Mouse (Mus musculus) midbrain, embryonic 15.5 days (tissue): ENCODE measurements around the gene Ess2. TPM values are rescaled to one million over a fixed set of nuclear protein-coding genes. Genes with fewer than 3 reads are reported as not detected.
"Not testable (repeated sequence)": the region's sequence is repeated elsewhere in the genome, so short reads cannot be mapped to it uniquely, and the experiment has no call there.

Experiments
- ATAC-seq: fragments of 200-750 bp; cut with Nextera tagmentation; replicated peaks from 2 replicates; pipeline ENCODE4 v1.8.0; 2017; ENCODE audit warnings: moderate TSS enrichment
- H3K27ac ChIP-seq: fragments of 300-500 bp; sonication (generic); 2 replicates; pipeline ENCODE4 v1.5.1; 2015; ENCODE audit warnings: mild to moderate bottlenecking, inconsistent platforms
- H3K27me3 ChIP-seq: fragments of 300-500 bp; sonication (generic); replicated peaks from 2 replicates; pipeline ENCODE4 v1.6.1; 2015; ENCODE audit warnings: inconsistent platforms
- H3K36me3 ChIP-seq: fragments of 300-500 bp; sonication (generic); replicated peaks from 2 replicates; pipeline ENCODE4 v1.6.1; 2015; ENCODE audit warnings: inconsistent platforms
- H3K4me1 ChIP-seq: fragments of 300-500 bp; sonication (generic); 2 replicates; pipeline ENCODE4 v1.6.1; 2015; ENCODE audit warnings: inconsistent platforms
- H3K4me2 ChIP-seq: fragments of 300-500 bp; sonication (generic); 2 replicates; pipeline ENCODE4 v1.6.1; 2015; ENCODE audit warnings: inconsistent platforms, mild to moderate bottlenecking, moderate library complexity
- H3K4me3 ChIP-seq: fragments of 300-500 bp; sonication (generic); 2 replicates; pipeline ENCODE4 v1.5.1; 2015; ENCODE audit warnings: mild to moderate bottlenecking, inconsistent platforms
- H3K9ac ChIP-seq: fragments of 300-500 bp; sonication (generic); 2 replicates; pipeline ENCODE4 v1.6.1; 2015; ENCODE audit warnings: mild to moderate bottlenecking, inconsistent platforms
- H3K9me3 ChIP-seq: fragments of 300-500 bp; sonication (generic); 2 replicates; pipeline ENCODE4 v1.6.1; 2016; ENCODE audit warnings: inconsistent platforms
- WGBS: fragments of 180-500 bp; shearing (Covaris S2); methylation state at CpG from one replicate; pipeline ENCODE4 v1.1.7; 2015; ENCODE audit warnings: mixed read lengths; 5-methylcytosine and 5-hydroxymethylcytosine counted together
- polyA plus RNA-seq: library from polyadenylated mRNA; unstranded; fragments of >200 nt; fragmentation: Nextera tagmentation; extraction: Ambion mirVana; gene quantifications from 2 replicates; pipeline ENCODE4 v1.2.1, GENCODE M21; 2015

Ess2 gene
- polyA plus RNA-seq, result 51.7 and 57.1 TPM in 2 replicates

- peak within 1 kb of the TSS; percentile 77 for H3K4me2 ChIP-seq
- H3K4me1 ChIP-seq, result peaks cover 24% of the 10 kb centered on the region
- peak within 1 kb of the TSS; percentile 74 for H3K4me3 ChIP-seq
- H3K27me3 ChIP-seq, result peaks cover 46% of the 10 kb centered on the region
- WGBS, result under 1% methylated on average over 35 of the region's 35 CpGs
- peaks cover 21% of the 10 kb centered on the region for H3K36me3 ChIP-seq
- H3K9ac ChIP-seq, result peak within 1 kb of the TSS; percentile 79
- peak within 1 kb of the TSS; percentile 75 for H3K27ac ChIP-seq
- peak; percentile 94 for ATAC-seq
- H3K9me3 ChIP-seq, result no peaks in the 10 kb centered on the region
These were observed at the start of gene Ess2 for GRCm38 (mm10) chr16:17911052-17911595. TSS of gene Ess2 (minus strand) at chr16:17911348.

DNA sequence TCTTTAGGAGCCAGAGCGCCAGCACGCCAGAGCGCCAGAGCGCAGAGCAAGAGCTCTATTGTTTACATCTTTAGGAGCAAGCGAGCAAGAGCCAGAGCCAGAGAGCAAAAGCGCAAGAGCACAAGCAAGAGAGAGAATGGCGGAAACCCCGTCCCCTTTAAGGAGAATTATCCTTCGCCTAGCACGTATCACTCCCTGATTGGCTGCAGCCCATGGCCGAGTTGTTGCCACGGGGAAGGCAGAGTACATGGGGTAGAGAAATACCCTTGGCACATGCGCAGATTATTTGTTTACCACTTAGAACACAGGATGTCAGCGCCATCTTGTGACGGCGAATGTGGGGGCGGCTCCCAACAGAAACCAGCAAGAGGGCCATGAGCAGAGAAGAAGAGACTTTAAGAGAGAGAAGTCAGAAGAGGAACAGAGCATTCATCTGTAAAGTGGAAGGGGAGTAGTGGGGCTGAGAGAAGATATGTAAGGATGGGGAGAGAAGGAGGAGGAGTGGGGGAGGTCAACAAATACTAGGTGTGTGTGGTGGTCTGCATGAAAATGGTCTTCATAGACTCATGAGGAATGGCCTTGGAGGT lies 45.0 kb upstream of the Ess2 start:
- not testable (repeated sequence) for H3K4me2 ChIP-seq, H3K4me3 ChIP-seq, H3K36me3 ChIP-seq, H3K9me3 ChIP-seq, ATAC-seq, H3K4me1 ChIP-seq, H3K9ac ChIP-seq, H3K27ac ChIP-seq, H3K27me3 ChIP-seq
- WGBS, result 97% methylated on average over 17 of the region's 17 CpGs

DNA sequence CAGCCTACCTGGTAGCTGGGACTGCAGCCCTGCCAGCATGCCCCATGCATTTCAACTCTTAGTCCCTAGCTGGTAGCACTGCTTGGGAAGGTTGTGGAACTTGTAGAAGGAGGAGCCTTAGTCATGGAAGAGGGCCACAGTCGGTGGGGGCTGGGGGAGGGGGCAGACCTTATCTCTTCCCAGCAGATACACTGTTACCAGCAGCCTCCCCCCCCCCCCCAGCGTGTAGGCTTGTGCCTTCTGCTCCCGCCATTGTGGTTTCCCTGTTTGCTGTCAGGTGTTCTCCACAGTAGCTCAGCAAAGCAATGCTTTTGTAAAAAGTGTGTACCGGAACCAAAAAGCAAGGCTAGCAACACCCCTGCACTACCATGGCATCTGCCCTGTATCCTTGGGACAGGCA lies 40.5 kb upstream of the Ess2 start:
- Histone ChIP-seq H3K27ac (no peak overlapping the region), H3K9ac (no peak overlapping the region), H3K27me3 (no peaks in the 10 kb centered on the region), H3K4me1 (peaks cover 19% of the 10 kb centered on the region), H3K4me3 (no peak overlapping the region), H3K36me3 (no peaks in the 10 kb centered on the region), H3K9me3 (no peaks in the 10 kb centered on the region), H3K4me2 (no peak overlapping the region)
- ATAC-seq, result no peak
- 93% methylated on average over 3 of the region's 4 CpGs for WGBS

- Histone ChIP-seq H3K27me3 (no peaks in the 10 kb centered on the region), H3K36me3 (no peaks in the 10 kb centered on the region), H3K4me3 (no peak overlapping the region), H3K27ac (peak overlapping the region; percentile 53; the same call in 1 of the 2 replicates), H3K9ac (no peak overlapping the region), H3K9me3 (no peaks in the 10 kb centered on the region), H3K4me1 (peaks cover 19% of the 10 kb centered on the region), H3K4me2 (no peak overlapping the region)
- 18% methylated on average over 4 of the region's 4 CpGs for WGBS
- ATAC-seq, result peak; percentile 62; the same call in 1 of the 2 replicates
These were observed 38.9 kb upstream of the Ess2 start for GRCm38 (mm10) chr16:17950068-17950467.

DNA sequence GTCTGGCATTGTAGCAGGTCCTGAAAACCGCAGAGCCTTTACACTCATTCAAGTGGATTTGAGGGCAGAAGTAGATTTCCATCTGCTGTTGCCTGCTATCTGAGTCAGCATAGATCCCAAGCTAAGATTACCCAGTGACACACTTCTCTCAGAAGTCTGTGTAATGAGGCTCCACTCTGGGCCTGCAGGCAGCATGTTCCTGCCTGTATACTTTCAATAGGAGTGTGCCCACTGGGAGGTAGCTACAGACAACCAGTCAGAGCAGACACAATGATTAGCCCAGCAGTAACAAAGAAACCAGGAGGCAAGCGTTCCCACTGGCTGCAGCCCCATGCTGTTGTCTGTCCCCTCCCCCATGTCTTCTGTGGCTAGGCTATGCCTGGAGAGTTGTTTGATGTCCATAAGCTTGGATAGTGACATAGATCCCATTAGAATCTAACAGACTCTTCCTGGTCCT lies 38.3 kb upstream of the Ess2 start:
- H3K27me3 ChIP-seq, result no peaks in the 10 kb centered on the region
- peak; percentile 91 for ATAC-seq
- peak overlapping the region; percentile 71 for H3K27ac ChIP-seq
- H3K9ac ChIP-seq, result no peak overlapping the region
- H3K4me3 ChIP-seq, result no peak overlapping the region
- WGBS, result 13% methylated on average over 2 of the region's 2 CpGs
- no peaks in the 10 kb centered on the region for H3K9me3 ChIP-seq
- no peak overlapping the region for H3K4me2 ChIP-seq
- H3K36me3 ChIP-seq, result no peaks in the 10 kb centered on the region
- peaks cover 19% of the 10 kb centered on the region for H3K4me1 ChIP-seq

DNA sequence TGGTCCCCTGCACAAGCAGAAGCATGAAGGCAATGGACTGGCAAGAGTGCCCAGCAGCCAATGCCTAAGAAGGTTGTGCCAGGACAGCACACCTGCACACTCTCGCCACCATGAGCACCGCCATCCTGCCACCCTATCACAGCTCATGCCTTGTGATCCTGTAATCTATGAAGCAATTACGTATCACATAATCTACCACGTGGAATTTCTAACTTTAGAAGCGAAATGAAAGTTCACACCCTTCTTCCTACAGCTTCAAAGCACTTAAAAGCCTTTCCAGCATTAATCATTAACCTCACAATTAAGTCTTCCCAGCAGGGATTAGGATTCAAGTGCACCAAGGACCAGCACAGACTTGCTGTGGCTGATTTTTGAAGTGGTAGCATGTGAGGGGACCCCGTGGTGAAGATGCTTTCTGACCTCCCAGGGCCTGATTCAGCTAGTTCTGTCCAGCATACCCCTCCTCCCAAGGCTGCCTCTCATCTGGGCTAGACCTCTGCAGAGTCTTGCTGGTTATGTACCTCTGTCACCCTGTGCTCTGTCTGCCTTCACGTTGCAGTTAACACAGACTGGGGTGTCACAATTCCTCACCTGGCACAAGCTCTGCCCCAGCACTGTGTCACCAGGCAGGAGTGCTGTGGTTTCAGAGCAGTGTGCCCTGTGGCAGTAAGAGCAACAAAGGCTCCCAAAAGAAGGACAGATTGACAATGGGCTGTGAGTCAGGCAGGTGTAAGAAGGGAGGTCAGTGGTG lies 34.1 kb upstream of the Ess2 start:
- no peaks in the 10 kb centered on the region for H3K9me3 ChIP-seq
- 62% methylated on average over 7 of the region's 7 CpGs for WGBS
- no peak for ATAC-seq
- H3K27me3 ChIP-seq, result no peaks in the 10 kb centered on the region
- H3K4me3 ChIP-seq, result no peak overlapping the region
- H3K4me2 ChIP-seq, result no peak overlapping the region
- H3K9ac ChIP-seq, result no peak overlapping the region
- peaks cover 16% of the 10 kb centered on the region for H3K4me1 ChIP-seq
- H3K27ac ChIP-seq, result no peak overlapping the region
- no peaks in the 10 kb centered on the region for H3K36me3 ChIP-seq

- H3K4me3 ChIP-seq, result no peak overlapping the region
These were observed 32.3 kb upstream of the Ess2 start for GRCm38 (mm10) chr16:17943466-17943865.

DNA sequence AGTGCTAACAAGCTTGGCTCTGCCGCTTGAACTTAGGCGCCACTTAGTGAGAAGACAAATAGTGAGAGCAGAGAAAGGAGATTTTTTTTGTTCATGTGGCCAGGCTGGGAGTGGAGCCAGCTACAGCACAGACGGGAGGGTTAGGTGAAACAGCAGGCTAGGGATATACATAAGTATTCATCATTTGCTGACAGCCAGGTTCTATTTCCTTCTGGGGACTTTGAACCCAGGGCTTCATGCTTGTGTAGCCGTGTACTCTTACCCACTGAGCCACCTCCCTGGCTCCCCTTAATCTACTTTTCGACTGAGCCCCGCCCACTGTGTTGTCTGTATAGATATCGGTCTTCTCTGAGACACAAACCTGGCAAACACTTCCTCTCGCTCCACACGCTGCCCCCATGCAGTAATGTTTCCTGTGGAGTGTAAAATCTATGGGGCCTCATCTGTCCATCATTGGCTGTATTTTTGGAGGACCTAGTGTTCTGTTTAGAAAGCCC lies 28.2 kb upstream of the Ess2 start:
- Histone ChIP-seq H3K4me1 (no peaks in the 10 kb centered on the region), H3K4me3 (no peak overlapping the region), H3K27me3 (0 out of 2 replicates have a peak, but pooled peaks cover 3% of the 10 kb centered on the region), H3K36me3 (no peaks in the 10 kb centered on the region), H3K4me2 (no peak overlapping the region), H3K9me3 (no peaks in the 10 kb centered on the region), H3K9ac (no peak overlapping the region), H3K27ac (no peak overlapping the region)
- WGBS, result 55% methylated on average over 9 of the region's 9 CpGs
- ATAC-seq, result no peak

More at GRCm38 (mm10) chr16:17943466-17943865, 32.3 kb upstream of the Ess2 start:
- Histone ChIP-seq H3K4me1 (no peaks in the 10 kb centered on the region), H3K4me2 (no peak overlapping the region), H3K27ac (no peak overlapping the region), H3K27me3 (no peaks in the 10 kb centered on the region), H3K9me3 (no peaks in the 10 kb centered on the region), H3K9ac (no peak overlapping the region), H3K36me3 (no peaks in the 10 kb centered on the region)
- 69% methylated on average over 8 of the region's 8 CpGs for WGBS
- ATAC-seq, result no peak

DNA sequence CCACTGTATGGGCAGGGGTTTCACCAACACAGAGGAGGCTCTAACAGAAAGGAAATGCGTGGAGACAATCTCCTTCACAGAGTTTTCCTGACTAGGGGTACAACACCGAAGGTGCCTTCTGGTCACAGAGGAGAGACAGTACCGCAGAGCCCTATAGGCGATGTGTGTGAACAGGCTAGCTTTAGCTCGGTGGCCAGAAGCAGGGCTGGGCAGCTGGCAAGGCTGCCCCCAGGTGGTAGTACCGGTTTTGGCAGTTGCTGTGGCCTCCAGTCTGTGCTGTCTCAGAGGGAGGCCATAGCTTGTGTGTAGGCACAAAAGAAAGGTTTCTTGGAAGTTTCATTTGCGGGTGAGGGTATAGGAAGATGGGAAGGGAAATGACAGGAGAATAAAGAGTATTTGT lies 27.7 kb upstream of the Ess2 start:
- Histone ChIP-seq H3K4me1 (no peaks in the 10 kb centered on the region), H3K9ac (no peak overlapping the region), H3K4me3 (no peak overlapping the region), H3K27ac (no peak overlapping the region), H3K4me2 (no peak overlapping the region), H3K36me3 (no peaks in the 10 kb centered on the region), H3K9me3 (no peaks in the 10 kb centered on the region), H3K27me3 (0 out of 2 replicates have a peak, but pooled peaks cover 3% of the 10 kb centered on the region)
- WGBS, result 11% methylated on average over 7 of the region's 7 CpGs
- ATAC-seq, result 0 out of 2 replicates have a peak, but pooled peaks have one; percentile 39

- 0 out of 2 replicates have a peak, but pooled peaks cover 3% of the 10 kb centered on the region for H3K27me3 ChIP-seq
- H3K4me3 ChIP-seq, result no peak overlapping the region
- no peaks in the 10 kb centered on the region for H3K4me1 ChIP-seq
- H3K36me3 ChIP-seq, result no peaks in the 10 kb centered on the region
- 85% methylated on average over 7 of the region's 7 CpGs for WGBS
- no peak overlapping the region for H3K9ac ChIP-seq
- no peak overlapping the region for H3K27ac ChIP-seq
- ATAC-seq, result no peak
- no peak overlapping the region for H3K4me2 ChIP-seq
- H3K9me3 ChIP-seq, result no peaks in the 10 kb centered on the region
These were observed 27.0 kb upstream of the Ess2 start for GRCm38 (mm10) chr16:17938187-17938586.

DNA sequence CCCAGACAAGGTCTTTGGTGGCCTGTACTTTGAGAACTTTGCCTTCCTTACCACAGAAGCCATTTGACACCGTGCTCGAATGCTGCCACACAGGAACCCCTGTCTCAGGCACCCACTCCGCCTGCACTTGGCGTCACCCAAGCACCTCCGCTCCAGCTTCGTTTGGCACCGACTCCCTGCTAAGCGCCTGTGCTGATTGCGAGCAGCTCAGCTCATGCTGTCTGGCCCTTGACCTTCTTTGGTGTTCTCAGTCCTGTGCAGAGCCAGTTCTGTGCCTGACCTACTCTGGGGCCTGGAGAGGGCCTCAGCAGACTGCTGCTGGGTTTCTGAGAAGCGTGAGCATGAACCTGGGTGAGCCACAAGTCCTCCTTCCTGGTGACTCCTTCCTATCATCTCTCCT lies 25.6 kb upstream of the Ess2 start:
- Histone ChIP-seq H3K9me3 (no peaks in the 10 kb centered on the region), H3K4me3 (no peak overlapping the region), H3K9ac (no peak overlapping the region), H3K36me3 (no peaks in the 10 kb centered on the region), H3K27me3 (0 out of 2 replicates have a peak, but pooled peaks cover 3% of the 10 kb centered on the region), H3K4me1 (no peaks in the 10 kb centered on the region), H3K4me2 (no peak overlapping the region), H3K27ac (no peak overlapping the region)
- 88% methylated on average over 10 of the region's 10 CpGs for WGBS
- no peak for ATAC-seq

GRCm38 (mm10) chr16:17934445-17934910 lies 23.3 kb upstream of the Ess2 start:
- H3K9ac ChIP-seq, result no peak overlapping the region
- H3K4me2 ChIP-seq, result no peak overlapping the region
- ATAC-seq, result no peak
- H3K27ac ChIP-seq, result no peak overlapping the region
- no peaks in the 10 kb centered on the region; the same call in 1 of the 2 replicates for H3K4me1 ChIP-seq
- H3K9me3 ChIP-seq, result no peaks in the 10 kb centered on the region
- H3K4me3 ChIP-seq, result no peak overlapping the region
- 0 out of 2 replicates have a peak, but pooled peaks cover 3% of the 10 kb centered on the region for H3K27me3 ChIP-seq
- WGBS, result 55% methylated on average over 3 of the region's 3 CpGs
- no peaks in the 10 kb centered on the region for H3K36me3 ChIP-seq
